Mouse (Mus musculus): Measurements from ENCODE around the gene Npepl1. TPM values are rescaled to one million over a fixed set of nuclear protein-coding genes. Genes with fewer than 3 reads are reported as not detected.

The Npepl1 gene
- total RNA-seq, 2 experiments from 2014 or later: 121 to 126 TPM

Other genes starting within 250 kb of the Npepl1 start
- 10 to 100 TPM; 40.5 to 44.4 TPM for gene Stx16, start 34.0 kb upstream of the Npepl1 start, total RNA-seq (2021)
- gene Gnas, start 174.0 kb downstream of the Npepl1 start, total RNA-seq (2021): 1,000 to 10,000 TPM; 3,196 to 3,475 TPM
- gene Gm20721, start 236.4 kb downstream of the Npepl1 start, total RNA-seq (2021): 1 to 10 TPM; 4.8 to 6.4 TPM